Mouse (Mus musculus) c-Kit-negative CD71-positive TER-119-positive erythroid progenitor cells, embryonic 14.5 days (primary cell): ENCODE data around the gene 2610021A01Rik.
A peak's percentile ranks its signal among the peaks of the same experiment; 100 is the strongest.
"Not testable (repeated sequence)": the region's sequence is repeated elsewhere in the genome, so short reads cannot be mapped to it uniquely, and the experiment has no call there.

Source experiments
- DNase-seq: peaks from one replicate; pipeline ENCODE4 v3.0.0-alpha.2; 2013; ENCODE audit warnings: low read depth, low spot score

2610021A01Rik gene

DNA sequence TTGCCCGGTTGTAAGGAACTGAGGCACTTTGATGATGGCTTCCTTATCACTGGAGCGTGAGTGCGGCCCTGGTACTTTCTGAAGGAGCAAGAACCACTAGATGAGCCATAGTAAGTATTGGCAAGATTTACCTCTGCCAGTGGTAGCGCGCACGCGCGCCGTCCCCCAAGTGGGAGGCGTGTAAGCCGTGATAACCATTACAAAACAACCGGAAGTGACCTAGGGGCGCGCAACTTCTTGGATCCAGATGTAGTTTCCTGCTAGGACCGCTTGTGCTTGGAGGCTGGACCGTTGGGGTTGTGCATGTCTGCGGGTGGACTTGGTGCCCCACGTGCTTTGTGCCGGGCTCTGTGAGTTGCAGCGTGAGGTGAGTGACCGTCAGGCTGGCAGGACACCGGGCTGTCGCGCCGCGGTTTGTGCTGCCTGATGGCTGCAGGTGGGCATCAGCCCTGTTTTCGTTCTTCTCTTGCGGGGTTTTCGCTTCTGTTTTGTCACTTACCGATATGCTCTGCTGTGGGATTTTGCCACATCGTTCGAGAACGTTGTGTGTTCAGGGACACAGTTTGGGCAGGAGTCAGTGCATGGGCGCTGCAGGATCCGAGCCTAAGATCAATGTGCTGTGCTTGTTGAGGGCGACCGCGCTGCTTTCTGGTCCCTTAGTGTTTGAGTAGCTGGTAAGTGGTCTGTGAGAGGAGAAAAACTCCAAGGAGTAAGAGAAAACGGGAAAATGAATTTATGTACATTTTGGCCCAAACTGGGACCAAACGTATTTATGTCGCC is at the start of gene 2610021A01Rik:
TSS of gene 2610021A01Rik (plus strand) at position 197 of the 780 bp plus-strand sequence.
- DNase-seq: peak; percentile 48

DNA sequence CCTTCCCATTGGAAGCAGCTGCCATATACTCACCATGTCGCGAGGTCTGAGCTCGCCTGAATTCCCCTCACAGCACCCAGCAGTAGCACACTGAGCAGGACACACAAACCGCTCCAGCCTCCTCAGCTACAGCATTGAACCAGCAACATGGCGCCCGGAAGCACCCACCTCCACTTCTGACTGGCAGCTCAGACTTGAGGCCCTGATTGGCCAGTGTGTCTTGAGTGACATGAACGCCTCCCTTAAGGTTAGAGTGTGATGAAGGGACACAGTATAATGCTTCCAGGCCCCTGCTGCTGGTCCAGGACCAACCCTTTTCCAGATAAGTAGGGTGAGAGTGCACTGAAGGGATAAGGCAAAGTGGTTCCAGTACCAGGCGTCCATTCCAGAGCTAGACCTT is 38.3 kb upstream of the 2610021A01Rik start:
- no peak for DNase-seq

- DNase-seq: not testable (repeated sequence)
Observed at GRCm38 (mm10) chr7:41573562-41573961, 25.5 kb upstream of the 2610021A01Rik start, which contains the start of gene Gm6871. Gene Gm6871, minus strand, starts transcription at chr7:41573662.

DNA sequence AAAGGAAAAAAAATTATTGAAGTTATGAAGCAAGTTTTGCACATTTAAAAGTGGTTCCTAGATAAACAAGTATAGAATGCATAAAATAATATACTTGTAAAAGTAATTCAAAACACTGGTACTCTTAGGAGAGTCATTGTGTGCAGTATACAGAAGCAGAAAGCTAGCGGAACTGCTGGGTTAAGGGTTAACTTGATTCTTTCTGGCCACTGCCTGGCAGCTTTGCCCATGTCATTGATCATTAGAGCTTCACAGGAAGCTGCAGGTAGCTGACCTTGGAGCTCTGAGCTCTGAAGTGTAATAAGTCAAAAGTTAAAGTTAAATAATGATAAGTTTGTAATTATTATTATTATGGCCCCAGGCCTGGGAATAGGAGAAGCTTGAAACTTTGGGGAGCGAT is 21.1 kb upstream of the 2610021A01Rik start:
- no peak for DNase-seq

- DNase-seq: no peak
Observed at GRCm38 (mm10) chr7:41582028-41582427, 17.0 kb upstream of the 2610021A01Rik start.

DNA sequence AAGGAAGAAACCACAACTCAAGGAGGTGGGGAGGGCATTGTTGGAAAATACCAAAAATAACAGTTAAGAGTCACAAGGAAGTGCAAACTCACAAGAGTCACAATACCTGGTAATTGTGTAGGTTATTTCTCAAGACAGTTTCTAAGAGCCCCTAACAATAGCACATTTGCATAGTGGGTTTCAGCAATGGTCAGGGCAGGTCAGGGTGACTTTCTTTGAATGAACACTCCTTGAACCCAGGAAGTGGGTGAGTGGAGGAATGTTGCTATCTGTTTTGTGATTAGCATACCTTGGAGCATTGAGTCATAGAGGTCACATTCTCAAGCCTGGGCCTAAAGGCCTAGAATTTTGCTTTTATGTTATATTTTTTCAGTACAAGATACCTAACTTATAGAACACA is 11.2 kb upstream of the 2610021A01Rik start:
- DNase-seq: not testable (repeated sequence)

DNA sequence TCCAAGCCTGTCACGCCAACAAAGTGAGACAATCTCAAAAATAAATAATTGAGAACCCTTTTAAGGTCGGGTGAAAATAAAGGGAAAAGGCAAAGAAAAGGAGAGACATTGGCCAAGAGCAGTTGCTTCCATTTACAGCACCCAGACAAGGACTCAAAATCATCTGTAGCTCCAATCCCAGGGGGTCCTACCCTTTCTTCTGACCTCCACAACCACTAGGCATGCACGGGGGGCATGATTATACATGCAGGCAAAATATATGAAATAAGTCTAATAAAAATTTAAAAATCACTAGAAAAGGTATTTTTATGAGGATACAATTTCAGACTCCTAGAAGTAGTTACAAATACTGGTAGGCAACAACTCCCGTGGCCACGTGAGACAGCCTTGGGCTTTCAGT is 415 bp upstream of the 2610021A01Rik start:
- DNase-seq: no peak

- DNase-seq: no peak
Observed at GRCm38 (mm10) chr7:41599932-41600548, 1.0 kb downstream of the 2610021A01Rik start.

GRCm38 (mm10) chr7:41611654-41612053 is 12.6 kb downstream of the 2610021A01Rik start:
- DNase-seq: no peak

GRCm38 (mm10) chr7:41616241-41616640 is 17.2 kb downstream of the 2610021A01Rik start:
- not testable (repeated sequence) for DNase-seq

- DNase-seq: peak; percentile 68
Observed at GRCm38 (mm10) chr7:41632409-41633220, 33.6 kb downstream of the 2610021A01Rik start, which contains the start of gene Zfp788. Gene Zfp788, plus strand, starts transcription at chr7:41633203.

GRCm38 (mm10) chr7:41633221-41633984 is 34.4 kb downstream of the 2610021A01Rik start:
- peak; percentile 77 for DNase-seq

DNA sequence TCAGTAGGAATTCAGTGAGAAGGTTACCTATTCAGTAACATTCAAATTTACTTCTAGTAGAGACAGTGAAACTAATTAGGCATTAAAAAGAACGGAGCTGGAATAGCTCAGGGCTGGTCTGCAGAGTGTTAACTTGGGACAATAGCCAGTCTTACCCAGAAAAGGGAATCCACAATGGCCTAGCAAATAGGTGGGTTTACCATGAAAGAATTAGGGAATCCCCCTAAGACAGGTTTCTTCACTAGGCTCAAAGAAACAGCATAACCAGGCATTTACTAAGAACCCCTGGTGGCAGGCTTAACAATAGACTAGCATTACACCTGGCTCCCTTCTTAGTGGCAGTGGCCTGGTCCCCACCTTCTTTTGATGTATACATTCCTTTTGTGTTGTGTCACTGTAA is 75.3 kb downstream of the 2610021A01Rik start:
- DNase-seq: not testable (repeated sequence)
